Mouse (Mus musculus) megakaryocyte progenitor cell, adult 5-6 weeks (primary cell): ENCODE results near the gene Apbb1ip. TPM values are rescaled to one million over a fixed set of nuclear protein-coding genes. Genes with fewer than 3 reads are reported as not detected.

Experiments
- total RNA-seq, 2 experiments: library from RNA; stranded (forward) in 1 of 2; stranded (reverse) in 1 of 2; fragments of 157-497, 149-512 nt in 1 of 2; fragments of 200-1000 nt in 1 of 2; gene quantifications; 2 replicates each; pipeline versions ENCODE4 v1.2.3 to v1.2.4; 2015 to 2017

The Apbb1ip gene
- total RNA-seq, 2 experiments from 2014 or later = 15.9 to 120 TPM

Other genes starting within 250 kb of the Apbb1ip start
- not detected in 2 replicates for gene Gad2, start 151.9 kb upstream of the Apbb1ip start, total RNA-seq (2015)
- gene Gad2, start 151.9 kb upstream of the Apbb1ip start, total RNA-seq (2017) = not detected in 2 replicates
- gene Pdss1, start 121.4 kb downstream of the Apbb1ip start, total RNA-seq (2015) = 54.4 and 56.2 TPM in 2 replicates
- 29.1 and 34.8 TPM in 2 replicates for gene Pdss1, start 121.4 kb downstream of the Apbb1ip start, total RNA-seq (2017)